Mouse (Mus musculus) E14TG2a.4 (cell line): Measurements from ENCODE around the gene Plcb1.
"Not testable (repeated sequence)": the region's sequence is repeated elsewhere in the genome, so short reads cannot be mapped to it uniquely, and the experiment has no call there.

ENCODE experiments used
- H3K27me3 ChIP-seq: 2 replicates; pipeline ENCODE4 v1.6.1; 2014; ENCODE audit warnings: low read length, control low read depth; ENCODE audit not compliant: insufficient read depth
- H3K36me3 ChIP-seq: 2 replicates; pipeline ENCODE4 v1.6.1; 2014; ENCODE audit warnings: low read length, control low read depth; ENCODE audit not compliant: insufficient read depth
- H3K4me1 ChIP-seq: replicated peaks from 2 replicates; pipeline ENCODE4 v1.6.1; 2014; ENCODE audit warnings: low read depth, low read length, control low read depth
- H3K4me3 ChIP-seq: replicated peaks from 2 replicates; pipeline ENCODE4 v1.5.1; 2014; ENCODE audit warnings: mild to moderate bottlenecking, low read length
- H3K9me3 ChIP-seq: 2 replicates; pipeline ENCODE4 v1.6.1; 2014; ENCODE audit warnings: low read length, control low read depth
- CTCF ChIP-seq: conservative IDR thresholded peaks from 2 replicates; pipeline ENCODE4 v1.5.1; 2014; ENCODE audit warnings: low read length
- NANOG ChIP-seq: IDR thresholded peaks from 2 replicates; pipeline ENCODE4 v1.6.1; 2014; ENCODE audit warnings: borderline replicate concordance, low read length, mixed read lengths
- POU5F1 ChIP-seq: IDR thresholded peaks from 2 replicates; pipeline ENCODE4 v1.6.1; 2014; ENCODE audit warnings: low read length, borderline replicate concordance

Plcb1 gene

DNA sequence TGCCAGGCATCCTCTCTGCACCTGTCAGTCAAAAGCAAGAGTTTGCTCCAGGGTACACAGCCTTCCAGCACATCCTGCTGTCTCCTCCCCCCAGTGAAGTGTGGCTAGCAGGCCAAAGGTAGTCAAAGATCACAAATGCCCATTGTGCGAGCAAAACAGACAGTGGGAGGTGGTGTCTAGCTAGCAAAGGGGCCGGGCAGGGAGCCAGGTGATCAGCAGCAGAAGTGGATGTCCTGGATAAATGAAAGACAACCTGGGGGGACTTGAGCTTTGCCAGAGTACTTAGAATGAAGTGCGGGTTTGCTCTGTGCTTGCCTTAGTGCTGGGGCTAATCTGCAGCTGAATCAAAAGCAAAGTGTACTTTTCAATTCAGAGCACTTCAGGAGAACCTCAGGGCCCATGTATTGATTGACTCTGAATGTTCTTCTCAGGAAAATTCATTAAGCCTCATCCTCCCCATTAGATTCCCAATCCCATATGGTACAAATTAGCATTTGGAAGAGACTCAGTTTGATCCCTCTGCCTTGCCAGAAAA lies 191.0 kb downstream of the Plcb1 start:
- no peak overlapping the region for H3K4me3 ChIP-seq
- no peaks in the 10 kb centered on the region for H3K36me3 ChIP-seq
- TF ChIP-seq CTCF (no peak), POU5F1 (no peak), NANOG (no peak)
- peaks cover 21% of the 10 kb centered on the region for H3K4me1 ChIP-seq
- H3K27me3 ChIP-seq: no peaks in the 10 kb centered on the region
- H3K9me3 ChIP-seq: no peaks in the 10 kb centered on the region

DNA sequence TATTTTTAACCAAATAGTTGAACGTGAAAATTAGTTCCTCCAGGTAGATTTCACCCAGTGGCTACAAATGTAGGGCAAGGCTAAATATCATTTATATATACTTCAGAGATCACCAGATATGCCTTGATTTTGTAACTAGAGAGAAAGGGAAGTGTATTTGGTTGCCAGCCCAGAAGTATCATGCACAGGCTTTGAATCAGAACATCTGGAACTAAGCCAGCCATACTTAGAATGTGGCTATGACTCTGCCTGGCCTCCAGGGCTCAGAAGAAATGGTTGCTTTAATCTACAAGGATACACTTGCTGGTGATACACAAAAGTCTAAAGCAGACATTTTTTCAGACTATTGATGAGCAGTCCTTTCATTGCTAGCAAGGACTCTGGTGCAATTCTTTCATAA lies 191.8 kb downstream of the Plcb1 start:
- no peaks in the 10 kb centered on the region for H3K36me3 ChIP-seq
- H3K9me3 ChIP-seq: no peaks in the 10 kb centered on the region
- TF ChIP-seq NANOG (no peak), CTCF (no peak), POU5F1 (no peak)
- no peak overlapping the region for H3K4me3 ChIP-seq
- no peaks in the 10 kb centered on the region for H3K27me3 ChIP-seq
- peaks cover 21% of the 10 kb centered on the region for H3K4me1 ChIP-seq

GRCm38 (mm10) chr2:134981394-134981793 lies 195.5 kb downstream of the Plcb1 start:
- Histone ChIP-seq H3K36me3 (no peaks in the 10 kb centered on the region), H3K4me3 (no peak overlapping the region)

DNA sequence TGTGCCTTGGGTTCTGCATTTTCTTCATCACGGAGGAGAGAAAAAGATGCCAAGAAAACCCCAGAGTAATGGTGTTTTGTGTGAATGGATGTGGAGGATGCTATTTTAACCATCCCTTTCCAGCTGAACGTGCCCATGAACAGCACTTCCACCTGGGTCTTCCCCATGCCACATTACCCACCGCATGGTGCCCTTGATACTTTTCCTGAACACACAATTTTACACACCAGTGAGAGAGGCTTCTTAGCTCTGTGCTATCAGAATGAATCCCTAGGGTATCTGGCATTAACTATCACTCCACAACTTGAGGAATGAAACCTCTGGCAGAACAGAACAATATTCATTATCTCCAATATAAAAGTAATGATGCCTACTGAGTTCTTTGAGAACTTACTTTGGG lies 199.0 kb downstream of the Plcb1 start:
- Histone ChIP-seq H3K4me1 (no peaks in the 10 kb centered on the region; the same call in 1 of the 2 replicates), H3K4me3 (no peak overlapping the region), H3K27me3 (no peaks in the 10 kb centered on the region), H3K9me3 (no peaks in the 10 kb centered on the region), H3K36me3 (no peaks in the 10 kb centered on the region)
- TF ChIP-seq CTCF (no peak), POU5F1 (no peak), NANOG (no peak)

More at GRCm38 (mm10) chr2:134981394-134981793, 195.5 kb downstream of the Plcb1 start:
- Histone ChIP-seq H3K4me1 (peaks cover 7% of the 10 kb centered on the region), H3K9me3 (no peaks in the 10 kb centered on the region), H3K27me3 (no peaks in the 10 kb centered on the region)
- TF ChIP-seq NANOG (no peak), CTCF (no peak), POU5F1 (no peak)

- H3K4me1 ChIP-seq: no peaks in the 10 kb centered on the region; the same call in 1 of the 2 replicates
- TF ChIP-seq NANOG (no peak), POU5F1 (no peak), CTCF (no peak)
- no peaks in the 10 kb centered on the region for H3K27me3 ChIP-seq
- H3K9me3 ChIP-seq: no peaks in the 10 kb centered on the region
- no peaks in the 10 kb centered on the region for H3K36me3 ChIP-seq
- H3K4me3 ChIP-seq: no peak overlapping the region
Observed at GRCm38 (mm10) chr2:134987978-134988377, 202.1 kb downstream of the Plcb1 start.

DNA sequence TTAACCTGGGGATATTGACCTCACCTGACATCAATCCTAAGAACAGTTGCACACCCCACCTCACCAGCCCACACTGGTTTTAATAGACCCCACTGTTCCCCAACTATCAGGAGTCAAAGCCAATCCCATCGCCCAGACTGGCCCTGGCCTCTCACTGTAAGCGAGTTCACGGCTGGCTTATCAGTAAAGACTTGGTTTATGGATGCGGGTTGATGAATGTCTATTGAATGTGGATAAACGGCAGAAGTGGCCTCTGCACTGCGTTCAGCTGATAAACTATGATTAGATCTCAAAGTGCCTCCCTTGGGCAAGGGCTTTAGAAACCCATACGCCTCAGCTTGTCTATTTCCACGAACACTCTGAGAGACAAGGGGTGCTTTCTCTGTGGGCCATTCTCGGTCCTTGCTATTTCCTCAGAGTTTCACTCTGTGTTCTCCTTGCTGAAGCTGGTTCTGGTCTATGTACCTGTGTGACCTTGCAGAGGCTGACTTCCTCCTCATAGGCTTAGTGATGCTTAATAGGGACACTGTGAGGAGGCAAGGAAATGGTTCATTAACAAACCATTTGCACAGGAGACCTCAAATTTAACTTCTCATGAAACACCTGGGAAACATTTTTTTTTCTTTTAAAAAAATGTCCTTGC lies 203.9 kb downstream of the Plcb1 start:
- Histone ChIP-seq H3K9me3 (no peaks in the 10 kb centered on the region), H3K27me3 (no peaks in the 10 kb centered on the region), H3K36me3 (no peaks in the 10 kb centered on the region), H3K4me1 (no peaks in the 10 kb centered on the region; the same call in 1 of the 2 replicates), H3K4me3 (no peak overlapping the region)
- TF ChIP-seq NANOG (no peak), POU5F1 (no peak), CTCF (no peak)

GRCm38 (mm10) chr2:135007134-135007533 lies 221.3 kb downstream of the Plcb1 start:
- no peak overlapping the region for H3K4me3 ChIP-seq
- TF ChIP-seq NANOG (no peak), CTCF (peak; percentile 91), POU5F1 (no peak)
- no peaks in the 10 kb centered on the region for H3K36me3 ChIP-seq
- no peaks in the 10 kb centered on the region for H3K4me1 ChIP-seq
- no peaks in the 10 kb centered on the region for H3K27me3 ChIP-seq
- H3K9me3 ChIP-seq: no peaks in the 10 kb centered on the region

GRCm38 (mm10) chr2:135007885-135008284 lies 222.0 kb downstream of the Plcb1 start:
- H3K4me3 ChIP-seq, H3K36me3 ChIP-seq, H3K4me1 ChIP-seq, H3K27me3 ChIP-seq, H3K9me3 ChIP-seq: not testable (repeated sequence)
- peak; percentile 19; the same call in 1 of the 2 replicates for TF ChIP-seq CTCF

- Histone ChIP-seq H3K36me3 (no peaks in the 10 kb centered on the region), H3K4me3 (no peak overlapping the region), H3K9me3 (no peaks in the 10 kb centered on the region), H3K27me3 (no peaks in the 10 kb centered on the region), H3K4me1 (no peaks in the 10 kb centered on the region)
- TF ChIP-seq NANOG (no peak), POU5F1 (no peak), CTCF (no peak)
Observed at GRCm38 (mm10) chr2:135010371-135010770, 224.5 kb downstream of the Plcb1 start.
